Mouse (Mus musculus): Measurements from ENCODE around the gene Pet100.

DNA sequence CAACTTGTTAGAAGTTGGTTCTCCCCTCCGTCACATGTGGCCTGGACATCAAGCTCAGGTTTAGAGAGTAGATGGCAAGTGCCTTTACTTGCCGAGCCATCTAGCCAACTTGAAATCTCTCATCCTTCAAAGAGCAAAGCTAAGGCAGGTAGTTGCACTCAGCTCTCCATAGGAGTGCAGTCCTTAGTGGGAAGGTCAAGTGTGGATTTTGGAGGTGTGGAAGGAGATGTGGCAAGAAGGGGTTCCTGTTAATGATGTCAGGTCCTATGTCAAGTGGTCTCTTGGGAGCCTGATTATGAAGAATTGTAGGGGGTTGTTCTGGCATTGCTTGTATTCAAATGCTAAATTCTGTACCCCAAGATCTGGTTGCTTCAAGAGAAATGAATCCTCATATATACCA is 26.9 kb upstream of the Pet100 start:
- TF ChIP-seq POLR2A (IDR thresholded peaks at IDR 0.05; ENCODE audit: insufficient read length, low read depth) (no peak), USF1 (IDR thresholded peaks at IDR 0.05; ENCODE audit: low read depth) (no peak), CEBPB (IDR thresholded peaks at IDR 0.05; ENCODE audit: insufficient read depth, poor library complexity, severe bottlenecking) (no peak), POLR2AphosphoS2 (IDR thresholded peaks at IDR 0.05; ENCODE audit: insufficient read length, low read depth) (no peak), TCF3 (IDR thresholded peaks at IDR 0.05; ENCODE audit: insufficient read length, low read depth) (no peak), MAX (IDR thresholded peaks at IDR 0.05; ENCODE audit: low read depth) (no peak), E2F4 (IDR thresholded peaks at IDR 0.05; ENCODE audit: insufficient read depth) (no peak)
